ENCODE assay signal across 26 mouse cellular contexts in the genomic region with DNA sequence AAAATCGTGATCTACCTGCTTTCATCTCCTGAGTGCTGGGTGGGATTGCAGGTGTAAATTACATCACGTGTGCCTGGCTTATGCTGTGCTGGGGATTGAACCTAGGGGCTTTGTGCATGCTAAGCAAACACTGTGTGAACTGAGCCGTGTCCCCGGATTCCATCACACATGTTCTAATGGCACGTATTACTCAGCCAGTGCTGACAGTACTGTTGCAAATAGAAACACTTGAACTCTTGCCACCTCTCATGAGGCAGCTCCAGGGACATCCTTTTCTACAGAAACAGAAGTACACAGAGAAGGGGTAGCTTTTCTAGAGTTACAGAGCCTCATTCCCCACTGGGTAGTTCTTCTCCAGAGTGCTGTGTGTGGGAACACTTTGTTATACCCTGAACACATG.
DNase-seq lines count a peak whose midpoint lies in the region; ATAC-seq and TF ChIP-seq lines count a peak whose summit lies in the region.
"Had no signal": no experiment of that assay in that cellular context is flagged by ENCODE, and none has a peak within 500 bp of the region (broad histone marks: within the 10 kb centered on the region; RNA-seq: fewer than 3 reads in every experiment).

No protein-coding gene starts in this region.

- peak; percentile 44; the same call in 1 of the 2 replicates for TF ChIP-seq EP300 in CH12.LX (IDR thresholded peaks at IDR 0.05; ENCODE audit: low read length)
- TF ChIP-seq EP300 in stomach, postnatal 0 days (optimal IDR thresholded peaks at IDR 0.05): no peak

- TF ChIP-seq CTCF in CH12.LX (conservative IDR thresholded peaks at IDR 0.05 in 1 of 2, IDR thresholded peaks at IDR 0.05 in 1 of 2; ENCODE audit: low read depth in 2 of 2, low read length in 2 of 2): no peak
- no peak for TF ChIP-seq CTCF in stomach, postnatal 0 days (IDR thresholded peaks at IDR 0.05; ENCODE audit: low read depth)

- TF ChIP-seq RAD21 in CH12.LX (IDR thresholded peaks at IDR 0.05; ENCODE audit: low read depth, low read length): no peak

- peak overlapping the region; percentile 32 for H3K27ac ChIP-seq in CH12.LX (ENCODE audit: insufficient read depth, low read depth)
- H3K27ac ChIP-seq in heart, embryonic 10.5 days: peak overlapping the region; percentile 50; the same call in 1 of the 2 replicates
- peak overlapping the region; percentile 90 for H3K27ac ChIP-seq in heart, embryonic 16.5 days (ENCODE audit: low read length)
- no peak overlapping the region for H3K27ac ChIP-seq in stomach, postnatal 0 days (replicated peaks)
- H3K27ac ChIP-seq: embryonic facial prominence, embryonic 12.5 days; forebrain, embryonic 12.5 days; hindbrain, embryonic 15.5 days; limb, embryonic 13.5 days; liver, embryonic 12.5 days; neural tube, embryonic 13.5 days had no signal

- 63% methylated on average over 5 of the region's 5 CpGs for WGBS in heart, embryonic 10.5 days
- 55% methylated on average over 5 of the region's 5 CpGs for WGBS in heart, embryonic 16.5 days
- 64% methylated on average over 5 of the region's 5 CpGs for WGBS in stomach, postnatal 0 days

- peaks cover 79% of the 10 kb centered on the region for H3K27me3 ChIP-seq in CH12.LX (replicated peaks)
- peaks cover 54% of the 10 kb centered on the region for H3K27me3 ChIP-seq in heart, embryonic 10.5 days (ENCODE audit: insufficient read depth, poor library complexity, severe bottlenecking)
- H3K27me3 ChIP-seq in heart, embryonic 16.5 days (ENCODE audit: control insufficient read depth, insufficient read depth, low read length): peaks cover 18% of the 10 kb centered on the region
- H3K27me3 ChIP-seq in stomach, postnatal 0 days (ENCODE audit: control insufficient read depth, insufficient read depth, low read length): no peaks in the 10 kb centered on the region
- H3K27me3 ChIP-seq: hindbrain, embryonic 15.5 days; neural tube, embryonic 13.5 days; Patski had no signal

- peak overlapping the region; percentile 29; the same call in 1 of the 2 replicates for H3K4me2 ChIP-seq in CH12.LX (ENCODE audit: insufficient read depth, low read depth, poor library complexity, severe bottlenecking)
- H3K4me2 ChIP-seq in heart, embryonic 16.5 days (ENCODE audit: low read depth, low read length): no peak overlapping the region
- H3K4me2 ChIP-seq in stomach, postnatal 0 days (replicated peaks; ENCODE audit: low read depth): no peak overlapping the region
- H3K4me2 ChIP-seq: embryonic facial prominence, embryonic 12.5 days; forebrain, embryonic 12.5 days; hindbrain, embryonic 15.5 days; limb, embryonic 13.5 days; liver, embryonic 12.5 days; neural tube, embryonic 13.5 days had no signal

- no peak for TF ChIP-seq POLR2A in CH12.LX (IDR thresholded peaks at IDR 0.05; ENCODE audit: low read depth, low read length)

- H3K4me3 ChIP-seq in CH12.LX (replicated peaks in 1 of 3; ENCODE audit: low read depth in 2 of 3, low read length in 2 of 3, poor library complexity in 1 of 3): no peak overlapping the region
- no peak overlapping the region for H3K4me3 ChIP-seq in heart, embryonic 10.5 days
- H3K4me3 ChIP-seq in heart, embryonic 16.5 days (ENCODE audit: low read length): no peak overlapping the region
- H3K4me3 ChIP-seq in stomach, postnatal 0 days (ENCODE audit: low read depth, low read length): no peak overlapping the region
- H3K4me3 ChIP-seq: embryonic facial prominence, embryonic 12.5 days; erythroblast, embryonic 14.5 days; forebrain, embryonic 12.5 days; hindbrain, embryonic 15.5 days; limb, embryonic 13.5 days; liver, embryonic 12.5 days; myocyte; neural tube, embryonic 13.5 days had no signal

- H3K9me3 ChIP-seq in CH12.LX (replicated peaks; ENCODE audit: low read length): no peaks in the 10 kb centered on the region
- no peaks in the 10 kb centered on the region for H3K9me3 ChIP-seq in heart, embryonic 10.5 days
- H3K9me3 ChIP-seq in heart, embryonic 16.5 days (replicated peaks; ENCODE audit: control insufficient read depth, low read length): no peaks in the 10 kb centered on the region
- no peaks in the 10 kb centered on the region for H3K9me3 ChIP-seq in stomach, postnatal 0 days (ENCODE audit: control insufficient read depth, low read length)
- H3K9me3 ChIP-seq: embryonic facial prominence, embryonic 12.5 days; forebrain, embryonic 12.5 days; G1E; hindbrain, embryonic 15.5 days; limb, embryonic 13.5 days; liver, embryonic 12.5 days; neural tube, embryonic 13.5 days had no signal

- H3K36me3 ChIP-seq in CH12.LX (replicated peaks in 1 of 2; ENCODE audit: control insufficient read depth in 1 of 2, insufficient read depth in 1 of 2, low read length in 1 of 2): no peaks in the 10 kb centered on the region
- no peaks in the 10 kb centered on the region for H3K36me3 ChIP-seq in heart, embryonic 10.5 days
- no peaks in the 10 kb centered on the region for H3K36me3 ChIP-seq in heart, embryonic 16.5 days (ENCODE audit: control insufficient read depth, insufficient read depth)
- no peaks in the 10 kb centered on the region for H3K36me3 ChIP-seq in stomach, postnatal 0 days (ENCODE audit: control insufficient read depth, insufficient read depth, low read length)
- H3K36me3 ChIP-seq: embryonic facial prominence, embryonic 12.5 days; forebrain, embryonic 12.5 days; G1E; hindbrain, embryonic 15.5 days; limb, embryonic 13.5 days; liver, embryonic 12.5 days; neural tube, embryonic 13.5 days had no signal

- H3K79me2 ChIP-seq in CH12.LX (replicated peaks; ENCODE audit: control insufficient read depth, extremely low read depth, insufficient read depth, poor library complexity, severe bottlenecking): no peaks in the 10 kb centered on the region

- in situ Hi-C loops in CH12.LX (cut with MboI; ENCODE audit: low pct_ligation_motif_present, low pct_unique_long_range_greater_than_20kb, low sequenced_read_pairs): no loop called here

- DNase-seq in frontal cortex, postnatal 25 days (ENCODE audit: low spot score in 2 of 2): no peak
- peak; percentile 37 for DNase-seq in CH12.LX (ENCODE audit: extremely low read depth)
- no peak for DNase-seq in heart, embryonic 10.5 days (ENCODE audit: low spot score)
- no peak for DNase-seq in stomach, postnatal 0 days (ENCODE audit: low spot score)
- no peak for DNase-seq in gastrocnemius, adult 18-20 months (ENCODE audit: low spot score)
- DNase-seq: adrenal gland, postnatal 36 days; cerebellum, adult 11 months; cerebellum, adult 9-11 months; kidney, adult 9 months; kidney, postnatal 14 days; lung, postnatal 4 days; midbrain, embryonic 14.5 days; retina, postnatal 1 day; thymus, postnatal 14 days had no signal

- H3K4me1 ChIP-seq in CH12.LX (ENCODE audit: control insufficient read depth in 1 of 2, insufficient read depth in 2 of 2): peaks cover 13 to 23% of the 10 kb centered on the region in 2 experiments; a peak in 3 of 4 replicates
- peaks cover 9% of the 10 kb centered on the region; the same call in 1 of the 2 replicates for H3K4me1 ChIP-seq in heart, embryonic 10.5 days
- H3K4me1 ChIP-seq in heart, embryonic 16.5 days (ENCODE audit: control insufficient read depth, insufficient read depth, low read length): peaks cover 12% of the 10 kb centered on the region
- H3K4me1 ChIP-seq in stomach, postnatal 0 days (replicated peaks; ENCODE audit: control insufficient read depth, insufficient read depth): no peaks in the 10 kb centered on the region
- H3K4me1 ChIP-seq: embryonic facial prominence, embryonic 12.5 days; liver, embryonic 12.5 days had no signal

- 0 out of 2 replicates have a peak, but pooled peaks have one; percentile 7 for ATAC-seq in frontal cortex, adult (ENCODE audit: low TSS enrichment)
- ATAC-seq in heart, embryonic 16.5 days (replicated peaks; ENCODE audit: extremely low read depth, insufficient read depth, low FRiP score): peak; percentile 88
- no peak for ATAC-seq in stomach, postnatal 0 days (ENCODE audit: low FRiP score, low TSS enrichment)
- ATAC-seq: liver, embryonic 12.5 days; Patski had no signal

- dilution Hi-C loops in CH12.LX (cut with MboI; ENCODE audit: extremely low pct_ligation_motif_present, extremely low pct_unique_long_range_greater_than_20kb, low sequenced_read_pairs): no loop called here

- no peak overlapping the region for H3K9ac ChIP-seq in CH12.LX (ENCODE audit: insufficient read depth, low read depth)
- H3K9ac ChIP-seq in heart, embryonic 16.5 days (ENCODE audit: low read length): peak overlapping the region; percentile 26; the same call in 1 of the 2 replicates
- no peak overlapping the region for H3K9ac ChIP-seq in stomach, postnatal 0 days (ENCODE audit: low read length)
- H3K9ac ChIP-seq: embryonic facial prominence, embryonic 12.5 days; forebrain, embryonic 12.5 days; hindbrain, embryonic 15.5 days; limb, embryonic 13.5 days; liver, embryonic 12.5 days; neural tube, embryonic 13.5 days had no signal

TF ChIP-seq in CH12.LX, 34 proteins besides CTCF, POLR2A, EP300 and RAD21:
- no peak for TF ChIP-seq USF2 (conservative IDR thresholded peaks at IDR 0.05; ENCODE audit: low read depth, low read length)
- peak; percentile 29; the same call in 1 of the 2 replicates for TF ChIP-seq USF1 (IDR thresholded peaks at IDR 0.05; ENCODE audit: low read depth, low read length)
- TF ChIP-seq MAZ (IDR thresholded peaks at IDR 0.05; ENCODE audit: low read depth, low read length): no peak
- peak; percentile 76; the same call in 1 of the 2 replicates for TF ChIP-seq MEF2A (IDR thresholded peaks at IDR 0.05; ENCODE audit: borderline replicate concordance, low read depth, low read length)
- no peak; the same call in 1 of the 2 replicates for TF ChIP-seq IRF4 (IDR thresholded peaks at IDR 0.05; ENCODE audit: low read depth, low read length)
- TF ChIP-seq BHLHE40 (IDR thresholded peaks at IDR 0.05; ENCODE audit: low read depth, low read length): peak; percentile 76
- TF ChIP-seq SMC3 (IDR thresholded peaks at IDR 0.05; ENCODE audit: low read depth, low read length): no peak
- TF ChIP-seq ZC3H11A (IDR thresholded peaks at IDR 0.05; ENCODE audit: low read depth, low read length): no peak
- peak; percentile 74 for TF ChIP-seq ETS1 (conservative IDR thresholded peaks at IDR 0.05; ENCODE audit: low read depth, low read length)
